Mouse (Mus musculus): ENCODE measurements around the gene Dhrs13. TPM values are rescaled to one million over a fixed set of nuclear protein-coding genes. Genes with fewer than 3 reads are reported as not detected.
A peak's percentile ranks its signal among the peaks of the same experiment; 100 is the strongest.

Dhrs13 gene
- polyA plus RNA-seq, 1 experiment from 2014 or later = 53.3 TPM

- Histone ChIP-seq H3K4me1 (ENCODE audit: control insufficient read depth, insufficient read depth, low read length) (no peaks in the 10 kb centered on the region), H3K9me3 (replicated peaks; ENCODE audit: control insufficient read depth, low read length, poor library complexity, severe bottlenecking) (no peaks in the 10 kb centered on the region), H3K9ac (ENCODE audit: low read depth, low read length) (no peak overlapping the region), H3K36me3 (ENCODE audit: control insufficient read depth, insufficient read depth, low read length) (no peaks in the 10 kb centered on the region), H3K27me3 (ENCODE audit: control insufficient read depth, insufficient read depth, low read depth, low read length) (no peaks in the 10 kb centered on the region), H3K4me3 (ENCODE audit: low read depth, low read length) (no peak overlapping the region), H3K27ac (ENCODE audit: low read length) (no peak overlapping the region), H3K4me2 (ENCODE audit: low read length) (no peak overlapping the region)
- no peak for ATAC-seq
- WGBS = 83% methylated on average over 1 of the region's 1 CpGs
Measured at GRCm38 (mm10) chr11:77995556-77995955, 36.5 kb upstream of the Dhrs13 start.

DNA sequence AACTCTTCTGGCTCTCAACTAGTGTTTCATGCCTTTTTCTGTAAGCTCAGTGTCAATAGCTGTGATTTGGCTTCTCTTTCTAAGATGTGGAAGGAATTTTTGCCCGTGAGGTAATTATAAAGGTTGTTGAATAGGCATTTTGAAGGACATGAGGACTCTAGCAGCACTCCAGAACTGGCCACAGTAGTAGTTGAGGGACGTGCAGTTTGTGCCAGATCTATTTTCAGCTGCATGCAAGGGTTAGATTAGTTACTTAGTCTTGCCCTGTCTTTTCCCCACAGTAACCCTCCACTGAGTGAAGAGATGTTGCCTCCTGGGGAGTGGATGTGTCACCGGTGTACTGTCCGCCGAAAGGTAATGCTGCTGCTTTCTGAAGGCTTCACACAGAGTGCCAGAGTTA lies 25.6 kb upstream of the Dhrs13 start:
- H3K4me2 ChIP-seq (ENCODE audit: low read length) = no peak overlapping the region
- peaks cover 2% of the 10 kb centered on the region; the same call in 1 of the 2 replicates for H3K4me1 ChIP-seq (ENCODE audit: control insufficient read depth, insufficient read depth, low read length)
- no peaks in the 10 kb centered on the region for H3K9me3 ChIP-seq (replicated peaks; ENCODE audit: control insufficient read depth, low read length, poor library complexity, severe bottlenecking)
- no peaks in the 10 kb centered on the region for H3K27me3 ChIP-seq (ENCODE audit: control insufficient read depth, insufficient read depth, low read depth, low read length)
- peaks cover 32% of the 10 kb centered on the region for H3K36me3 ChIP-seq (ENCODE audit: control insufficient read depth, insufficient read depth, low read length)
- no peak for ATAC-seq
- 96% methylated on average over 5 of the region's 5 CpGs for WGBS
- H3K4me3 ChIP-seq (ENCODE audit: low read depth, low read length) = no peak overlapping the region
- no peak overlapping the region for H3K9ac ChIP-seq (ENCODE audit: low read depth, low read length)
- no peak overlapping the region for H3K27ac ChIP-seq (ENCODE audit: low read length)

GRCm38 (mm10) chr11:78019676-78020075 lies 12.4 kb upstream of the Dhrs13 start:
- Histone ChIP-seq H3K4me2 (ENCODE audit: low read length) (no peak overlapping the region), H3K36me3 (ENCODE audit: control insufficient read depth, insufficient read depth, low read length) (peaks cover 41% of the 10 kb centered on the region), H3K4me1 (ENCODE audit: control insufficient read depth, insufficient read depth, low read length) (no peaks in the 10 kb centered on the region), H3K9ac (ENCODE audit: low read depth, low read length) (no peak overlapping the region), H3K27ac (ENCODE audit: low read length) (no peak overlapping the region), H3K9me3 (replicated peaks; ENCODE audit: control insufficient read depth, low read length, poor library complexity, severe bottlenecking) (no peaks in the 10 kb centered on the region), H3K27me3 (ENCODE audit: control insufficient read depth, insufficient read depth, low read depth, low read length) (no peaks in the 10 kb centered on the region), H3K4me3 (ENCODE audit: low read depth, low read length) (no peak overlapping the region)
- 0 out of 2 replicates have a peak, but pooled peaks have one; percentile 66 for ATAC-seq
- 23% methylated on average over 4 of the region's 4 CpGs for WGBS

- H3K36me3 ChIP-seq (ENCODE audit: control insufficient read depth, insufficient read depth, low read length) = peaks cover 52% of the 10 kb centered on the region
- no peak overlapping the region for H3K4me3 ChIP-seq (ENCODE audit: low read depth, low read length)
- no peaks in the 10 kb centered on the region for H3K27me3 ChIP-seq (ENCODE audit: control insufficient read depth, insufficient read depth, low read depth, low read length)
- H3K9me3 ChIP-seq (replicated peaks; ENCODE audit: control insufficient read depth, low read length, poor library complexity, severe bottlenecking) = no peaks in the 10 kb centered on the region
- 84% methylated on average over 8 of the region's 8 CpGs for WGBS
- H3K27ac ChIP-seq (ENCODE audit: low read length) = no peak overlapping the region
- H3K4me1 ChIP-seq (ENCODE audit: control insufficient read depth, insufficient read depth, low read length) = no peaks in the 10 kb centered on the region
- no peak overlapping the region for H3K9ac ChIP-seq (ENCODE audit: low read depth, low read length)
- H3K4me2 ChIP-seq (ENCODE audit: low read length) = no peak overlapping the region
- no peak for ATAC-seq
Measured at GRCm38 (mm10) chr11:78023607-78024006, 8.5 kb upstream of the Dhrs13 start.

- Histone ChIP-seq H3K27ac (ENCODE audit: low read length) (no peak overlapping the region), H3K4me1 (ENCODE audit: control insufficient read depth, insufficient read depth, low read length) (peaks cover 18% of the 10 kb centered on the region), H3K27me3 (ENCODE audit: control insufficient read depth, insufficient read depth, low read depth, low read length) (no peaks in the 10 kb centered on the region), H3K9ac (ENCODE audit: low read depth, low read length) (no peak overlapping the region), H3K4me3 (ENCODE audit: low read depth, low read length) (no peak overlapping the region), H3K36me3 (ENCODE audit: control insufficient read depth, insufficient read depth, low read length) (peaks cover 40% of the 10 kb centered on the region), H3K9me3 (replicated peaks; ENCODE audit: control insufficient read depth, low read length, poor library complexity, severe bottlenecking) (no peaks in the 10 kb centered on the region), H3K4me2 (ENCODE audit: low read length) (no peak overlapping the region)
- ATAC-seq = no peak
- 94% methylated on average over 8 of the region's 8 CpGs for WGBS
Measured at GRCm38 (mm10) chr11:78029240-78029639, 2.8 kb upstream of the Dhrs13 start.

DNA sequence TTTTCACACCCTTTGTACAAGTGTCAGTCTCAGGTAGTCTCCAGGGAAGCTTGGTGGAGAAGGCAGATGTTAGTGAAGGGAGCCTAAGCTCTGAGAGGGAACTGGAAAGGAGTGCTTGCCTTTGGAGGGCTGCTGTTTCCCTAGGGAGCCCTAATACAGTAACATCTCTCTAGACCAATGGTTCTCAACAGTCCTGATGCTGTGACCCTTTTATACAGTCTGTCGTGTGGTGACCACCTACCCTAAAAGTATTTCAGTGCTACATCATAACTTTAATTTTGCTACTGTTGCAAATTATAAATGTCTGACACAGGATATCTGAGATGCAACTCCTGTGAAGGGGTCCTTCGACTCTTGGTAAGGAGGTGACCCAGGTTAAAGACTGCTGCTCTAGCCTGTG lies 1.5 kb upstream of the Dhrs13 start:
- Histone ChIP-seq H3K9ac (ENCODE audit: low read depth, low read length) (no peak overlapping the region), H3K4me3 (ENCODE audit: low read depth, low read length) (no peak overlapping the region), H3K27me3 (ENCODE audit: control insufficient read depth, insufficient read depth, low read depth, low read length) (no peaks in the 10 kb centered on the region), H3K27ac (ENCODE audit: low read length) (no peak overlapping the region), H3K36me3 (ENCODE audit: control insufficient read depth, insufficient read depth, low read length) (peaks cover 33% of the 10 kb centered on the region), H3K9me3 (replicated peaks; ENCODE audit: control insufficient read depth, low read length, poor library complexity, severe bottlenecking) (no peaks in the 10 kb centered on the region), H3K4me1 (ENCODE audit: control insufficient read depth, insufficient read depth, low read length) (peaks cover 21% of the 10 kb centered on the region), H3K4me2 (ENCODE audit: low read length) (no peak overlapping the region)
- WGBS = 79% methylated on average over 2 of the region's 2 CpGs
- no peak for ATAC-seq

DNA sequence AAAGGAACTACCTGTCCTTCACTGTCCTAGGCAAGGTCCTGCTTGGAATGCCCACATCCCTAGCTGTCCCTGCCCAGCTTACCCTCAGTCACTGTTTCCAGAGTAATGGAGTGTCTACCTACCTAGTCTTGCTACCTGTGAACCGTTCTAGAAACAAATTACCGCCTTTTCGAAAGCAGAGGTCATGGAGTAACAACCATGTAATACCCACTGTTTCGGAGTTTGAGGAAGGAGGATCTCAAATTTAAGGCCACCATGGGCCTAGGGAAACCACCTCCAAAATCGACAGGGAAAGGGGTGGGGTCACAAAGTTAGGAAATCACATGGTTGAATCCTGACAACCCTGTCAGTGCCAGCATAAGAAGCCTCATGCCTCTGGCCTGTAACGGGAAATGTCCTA lies 691 bp upstream of the Dhrs13 start:
- no peak for ATAC-seq
- Histone ChIP-seq H3K4me2 (ENCODE audit: low read length) (peak overlapping the region; percentile 74), H3K36me3 (ENCODE audit: control insufficient read depth, insufficient read depth, low read length) (peaks cover 33% of the 10 kb centered on the region), H3K4me1 (ENCODE audit: control insufficient read depth, insufficient read depth, low read length) (peaks cover 21% of the 10 kb centered on the region), H3K9ac (ENCODE audit: low read depth, low read length) (no peak overlapping the region), H3K4me3 (ENCODE audit: low read depth, low read length) (peak overlapping the region; percentile 61), H3K9me3 (replicated peaks; ENCODE audit: control insufficient read depth, low read length, poor library complexity, severe bottlenecking) (no peaks in the 10 kb centered on the region), H3K27ac (ENCODE audit: low read length) (peak overlapping the region; percentile 96; the same call in 1 of the 2 replicates), H3K27me3 (ENCODE audit: control insufficient read depth, insufficient read depth, low read depth, low read length) (no peaks in the 10 kb centered on the region)
- 47% methylated on average over 6 of the region's 6 CpGs for WGBS

DNA sequence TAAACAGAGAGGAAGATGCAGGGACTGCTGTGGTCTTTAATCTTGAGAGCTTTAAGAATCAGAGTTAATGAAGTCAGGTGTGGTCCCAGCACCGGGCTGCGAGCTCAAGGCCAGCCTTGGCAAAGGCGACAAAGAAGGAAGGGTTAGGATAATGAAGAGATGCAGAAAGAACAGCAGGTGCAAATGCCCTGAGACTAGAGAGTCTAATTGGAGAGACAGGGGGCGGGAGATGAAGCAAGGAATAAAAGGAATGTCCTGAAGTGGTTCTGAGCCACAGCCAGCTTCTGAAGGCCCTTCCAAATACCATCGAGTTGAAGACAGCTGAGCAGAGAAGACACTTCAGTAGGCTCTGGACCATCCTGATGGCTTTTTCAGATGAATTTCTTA lies 722 bp downstream of the Dhrs13 start:
- peak overlapping the region; percentile 96 for H3K27ac ChIP-seq (ENCODE audit: low read length)
- peaks cover 26% of the 10 kb centered on the region for H3K4me1 ChIP-seq (ENCODE audit: control insufficient read depth, insufficient read depth, low read length)
- peak overlapping the region; percentile 61 for H3K4me3 ChIP-seq (ENCODE audit: low read depth, low read length)
- 2% methylated on average over 5 of the region's 5 CpGs for WGBS
- no peaks in the 10 kb centered on the region for H3K27me3 ChIP-seq (ENCODE audit: control insufficient read depth, insufficient read depth, low read depth, low read length)
- no peaks in the 10 kb centered on the region for H3K9me3 ChIP-seq (replicated peaks; ENCODE audit: control insufficient read depth, low read length, poor library complexity, severe bottlenecking)
- H3K36me3 ChIP-seq (ENCODE audit: control insufficient read depth, insufficient read depth, low read length) = peaks cover 19% of the 10 kb centered on the region
- ATAC-seq = no peak
- peak overlapping the region; percentile 93 for H3K9ac ChIP-seq (ENCODE audit: low read depth, low read length)
- H3K4me2 ChIP-seq (ENCODE audit: low read length) = peak overlapping the region; percentile 74

DNA sequence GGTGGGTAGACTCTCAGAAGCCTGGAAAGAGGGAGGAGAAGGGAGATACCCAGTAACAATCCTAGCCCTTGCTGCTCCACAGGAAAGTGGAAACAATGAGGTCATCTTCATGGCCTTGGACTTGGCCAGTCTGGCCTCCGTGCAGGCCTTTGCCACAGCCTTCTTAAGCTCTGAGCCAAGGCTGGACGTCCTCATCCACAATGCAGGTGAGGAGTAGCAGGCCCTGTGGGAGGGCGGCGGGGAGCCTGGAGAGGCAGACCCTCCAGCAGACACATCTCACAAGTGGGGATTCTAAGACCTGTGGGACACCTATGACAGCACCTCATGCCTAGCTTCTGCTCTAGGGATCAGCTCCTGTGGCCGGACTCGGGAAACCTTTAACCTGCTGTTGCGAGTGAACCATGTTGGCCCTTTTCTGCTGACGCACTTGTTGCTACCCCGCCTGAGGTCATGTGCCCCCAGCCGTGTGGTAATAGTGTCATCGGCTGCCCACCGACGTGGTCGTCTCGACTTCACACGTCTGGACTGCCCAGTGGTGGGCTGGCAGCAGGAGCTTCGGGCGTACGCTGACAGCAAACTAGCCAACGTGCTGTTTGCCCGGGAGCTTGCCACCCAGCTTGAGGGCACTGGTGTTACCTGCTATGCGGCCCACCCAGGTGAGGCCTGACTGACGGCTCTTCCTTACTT lies 2.0 kb downstream of the Dhrs13 start:
- Histone ChIP-seq H3K27ac (ENCODE audit: low read length) (no peak overlapping the region), H3K9ac (ENCODE audit: low read depth, low read length) (peak overlapping the region; percentile 35), H3K4me2 (ENCODE audit: low read length) (0 out of 2 replicates have a peak overlapping the region, but pooled peaks have one; percentile 9), H3K4me3 (ENCODE audit: low read depth, low read length) (no peak overlapping the region), H3K27me3 (ENCODE audit: control insufficient read depth, insufficient read depth, low read depth, low read length) (no peaks in the 10 kb centered on the region), H3K9me3 (replicated peaks; ENCODE audit: control insufficient read depth, low read length, poor library complexity, severe bottlenecking) (no peaks in the 10 kb centered on the region), H3K4me1 (ENCODE audit: control insufficient read depth, insufficient read depth, low read length) (peaks cover 34% of the 10 kb centered on the region), H3K36me3 (ENCODE audit: control insufficient read depth, insufficient read depth, low read length) (peaks cover 10% of the 10 kb centered on the region)
- no peak for ATAC-seq
- 94% methylated on average over 23 of the region's 23 CpGs for WGBS

Data from midbrain, embryonic 16.5 days (tissue).